Mouse (Mus musculus) B cell, adult 2 months (primary cell): ENCODE results near the gene Stambpl1.

ENCODE experiments used
- DNase-seq, 2 experiments: peaks; one replicate each; pipeline ENCODE4 v3.0.0; 2022

The Stambpl1 gene

DNA sequence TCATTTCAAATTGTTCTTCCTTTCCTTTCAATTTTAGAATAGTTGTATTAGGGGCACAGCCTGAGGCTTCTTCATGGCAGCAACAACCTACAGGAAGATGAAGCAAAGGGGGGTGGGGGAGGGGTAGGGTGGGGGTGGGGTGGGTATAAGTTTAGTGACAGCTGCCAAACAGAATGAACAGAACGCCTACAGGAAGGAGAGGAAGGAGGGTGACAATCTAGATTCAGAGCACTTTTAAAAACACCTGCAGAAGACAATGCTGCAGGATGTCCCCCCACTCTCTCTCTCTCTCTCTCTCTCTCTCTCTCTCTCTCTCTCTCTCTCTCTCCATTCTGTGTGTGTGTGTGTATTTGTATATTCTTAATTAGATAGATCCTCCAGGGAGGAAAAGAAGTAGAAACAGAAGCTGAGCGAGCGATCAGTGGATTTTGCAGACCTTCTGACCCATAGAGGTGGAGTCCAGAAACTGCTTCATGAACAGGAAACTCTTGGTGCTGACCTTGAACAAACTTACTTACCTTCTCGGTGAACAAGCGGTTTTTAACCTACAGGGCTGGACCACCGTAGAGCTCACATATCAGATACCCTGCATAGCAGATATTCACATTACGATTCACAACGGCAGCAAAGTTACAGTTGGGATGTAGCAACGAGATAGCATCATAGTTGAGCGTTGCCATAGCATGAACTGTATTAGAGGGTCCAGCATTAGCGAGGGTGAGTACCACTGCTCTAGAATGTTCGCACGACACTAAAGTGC is 95.8 kb downstream of the Stambpl1 start:
- DNase-seq = peak; percentile 20 to 26

- no peak for DNase-seq
Observed at GRCm38 (mm10) chr19:34288696-34289095, 96.7 kb downstream of the Stambpl1 start.
